Mouse (Mus musculus): ENCODE measurements around the gene Cenps. TPM values are rescaled to one million over a fixed set of nuclear protein-coding genes. Genes with fewer than 3 reads are reported as not detected.

Gene Cenps
- 1 to 10 TPM; 7.2 to 9.6 TPM for polyA plus RNA-seq (2017; shearing (Covaris generic))

DNA sequence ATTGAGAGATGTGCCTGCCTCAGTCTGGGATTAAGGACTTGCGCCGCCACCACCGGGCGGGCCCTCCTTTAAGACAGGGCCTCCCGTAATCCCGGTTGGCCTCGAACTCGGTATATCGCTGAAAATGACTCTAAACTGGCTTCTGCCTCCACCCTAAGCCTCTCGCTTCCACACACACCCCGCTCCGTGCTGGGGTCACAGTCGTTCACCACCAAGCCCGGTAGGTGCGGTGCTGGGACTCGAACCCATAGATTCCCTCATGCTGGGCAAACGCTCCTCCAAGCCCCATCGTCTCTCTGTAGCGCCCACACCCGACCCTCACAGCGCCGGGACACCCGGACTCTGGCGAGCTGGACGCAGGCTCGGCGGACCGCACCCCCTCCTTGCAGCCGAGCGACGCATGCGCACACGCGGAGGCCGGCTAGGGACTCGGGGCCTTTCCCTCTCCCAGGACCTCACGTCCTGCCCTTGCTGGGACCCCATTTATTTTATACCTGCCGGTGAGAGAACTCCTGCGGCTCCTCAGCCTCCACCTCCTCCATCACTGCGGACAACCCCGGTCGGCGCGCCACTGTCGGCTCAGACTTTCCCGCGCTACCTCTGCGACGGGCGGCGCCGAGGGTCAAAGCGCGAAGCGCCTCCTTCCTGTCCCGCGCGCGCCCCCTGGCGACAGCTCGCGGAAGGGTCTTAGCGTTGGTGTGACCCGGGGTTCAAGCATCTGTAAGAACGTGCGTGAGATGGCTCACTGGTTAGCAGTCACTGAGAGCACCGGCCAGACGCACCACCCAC lies at the start of gene Cenps:
TSS of gene Cenps (minus strand) at position 648 of the 789 bp plus-strand sequence.

DNA sequence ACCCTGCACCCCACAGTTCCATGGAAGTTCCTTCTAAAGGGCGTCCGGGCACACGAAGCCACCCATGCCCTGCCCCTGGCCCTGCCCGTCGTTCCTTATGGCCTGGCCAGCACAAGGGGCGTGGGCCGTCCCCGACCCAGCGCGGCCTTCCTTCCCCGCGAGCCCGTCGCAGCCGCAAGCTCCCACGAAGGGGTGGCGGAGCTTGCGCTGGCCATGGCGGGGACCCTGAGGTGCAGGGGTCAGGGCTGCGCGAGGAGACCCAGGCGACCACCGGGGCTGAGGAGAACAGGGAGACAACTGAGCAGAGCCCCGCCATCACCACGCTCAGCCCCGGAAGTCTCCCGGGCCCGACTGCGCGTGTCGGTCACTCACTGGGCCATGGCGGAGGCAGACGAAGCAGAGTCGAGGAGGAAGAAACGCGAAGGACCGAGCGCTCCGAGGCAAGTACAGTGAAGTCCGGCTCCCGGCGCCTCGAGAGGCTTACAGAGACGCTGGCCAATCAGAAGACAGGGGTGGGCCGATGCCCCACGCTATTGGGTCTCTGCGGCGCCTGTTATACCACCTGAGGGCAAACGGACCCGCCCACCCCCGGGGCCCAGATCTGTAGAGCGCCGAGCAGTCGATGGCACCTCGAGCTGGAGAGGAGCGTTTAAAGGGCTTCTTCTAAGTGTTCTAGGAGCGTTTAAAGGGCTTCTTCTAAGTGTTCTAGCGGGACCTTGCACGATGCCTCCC lies 29.0 kb upstream of the Cenps start, which contains the start of gene Pgd:
TSS of gene Pgd (minus strand) at position 557 of the 732 bp plus-strand sequence.

DNA sequence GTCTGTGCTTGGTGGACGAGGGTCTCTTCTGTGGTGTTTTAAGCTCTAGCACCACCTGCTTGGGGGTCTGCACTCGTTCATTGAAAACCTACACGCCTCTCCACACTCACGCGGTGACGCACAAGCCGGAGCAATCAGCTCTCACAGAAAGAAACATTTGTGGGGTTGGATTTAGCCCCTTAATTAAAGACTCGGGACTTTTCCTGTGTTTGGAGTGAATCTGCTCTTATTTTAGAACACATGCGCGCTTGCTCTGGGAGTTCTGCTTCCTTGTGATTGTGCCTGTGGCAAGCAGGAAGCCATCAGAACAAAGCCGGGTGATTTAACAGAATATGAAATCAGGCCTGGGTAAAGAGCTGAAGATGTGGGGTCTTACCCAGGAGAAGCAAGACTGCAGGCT lies 10.8 kb downstream of the Cenps start, which contains the start of gene Cort:
TSS of gene Cort (minus strand) at position 101 of the 400 bp plus-strand sequence.

DNA sequence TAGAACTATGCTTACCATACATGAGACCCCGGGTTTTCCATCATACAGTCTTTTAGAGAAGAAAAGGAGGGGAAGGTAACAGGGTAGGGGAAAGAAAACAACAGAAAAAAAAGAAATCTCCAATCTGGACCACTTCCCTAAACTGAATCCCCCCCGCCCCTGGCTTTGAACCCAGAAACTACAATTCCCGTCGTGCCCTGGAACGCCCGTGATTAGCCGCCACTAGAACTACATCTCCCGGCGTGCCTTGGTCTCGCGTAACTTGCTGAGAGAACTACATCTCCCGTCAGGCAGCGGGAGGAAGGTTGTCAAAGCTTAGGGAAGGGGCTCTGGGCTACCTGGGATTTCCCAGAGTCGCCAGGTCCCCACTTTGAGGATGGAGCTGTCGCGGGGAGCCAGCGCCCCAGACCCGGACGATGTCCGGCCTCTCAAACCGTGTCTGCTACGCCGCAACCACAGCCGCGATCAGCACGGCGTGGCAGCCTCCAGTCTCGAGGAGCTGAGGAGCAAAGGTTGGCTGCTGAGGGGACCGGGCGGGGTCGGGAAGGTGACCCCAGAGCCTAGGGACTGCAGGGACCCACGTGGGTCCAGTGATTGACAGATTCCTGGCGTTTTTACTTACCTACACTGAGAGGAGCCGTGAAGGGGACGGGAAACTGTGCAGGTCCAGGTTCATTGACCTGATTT lies 33.4 kb downstream of the Cenps start, which contains the start of gene Dffa:
TSS of gene Dffa (plus strand) at position 272 of the 687 bp plus-strand sequence.

DNA sequence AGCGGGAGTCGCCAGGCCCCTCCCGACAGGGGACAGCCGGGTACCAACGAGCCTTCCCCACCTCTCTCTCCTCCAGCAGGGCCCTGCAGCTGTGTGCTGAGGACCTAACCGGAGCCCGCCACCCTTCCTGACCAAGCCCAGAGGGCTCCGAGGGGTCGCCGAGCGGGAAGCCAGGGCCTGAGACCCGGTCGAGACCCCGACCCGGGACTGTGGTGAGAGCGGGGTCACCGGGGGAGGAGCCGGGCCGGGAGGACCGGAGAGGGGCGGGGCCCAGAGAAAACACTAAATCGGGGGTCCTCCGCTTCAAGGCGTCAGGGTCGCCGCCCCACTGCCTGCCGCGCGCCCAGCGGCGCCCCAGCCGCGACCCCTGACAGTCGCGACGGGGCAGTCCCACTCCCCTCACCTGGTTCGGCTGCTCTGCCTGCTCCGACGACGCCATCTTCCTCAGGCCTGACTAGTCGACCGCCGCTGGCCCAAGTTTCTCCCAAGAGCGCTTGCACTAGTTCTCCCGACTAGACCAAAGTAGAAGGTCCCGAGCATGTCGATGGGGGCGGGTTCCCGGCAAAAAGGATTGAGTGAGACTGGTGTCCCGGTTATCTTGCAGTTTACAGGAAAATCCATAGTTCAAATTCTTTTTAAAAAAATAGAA lies 37.9 kb downstream of the Cenps start, which contains the start of gene Pex14:
TSS of gene Pex14 (minus strand) at position 508 of the 649 bp plus-strand sequence.

Other genes starting within 250 kb of the Cenps start
- gene Pex14, start 37.8 kb downstream of the Cenps start, polyA plus RNA-seq (2017; shearing (Covaris generic)): 10 to 100 TPM; 24.2 to 29.7 TPM
- 10 to 100 TPM; 33.3 to 34.9 TPM for gene Dffa, start 33.5 kb downstream of the Cenps start, polyA plus RNA-seq (2017; shearing (Covaris generic))
- not detected for gene Cort, start 10.9 kb downstream of the Cenps start, polyA plus RNA-seq (2017; shearing (Covaris generic))
- gene Pgd, start 29.1 kb upstream of the Cenps start, polyA plus RNA-seq (2017; shearing (Covaris generic)): 10 to 100 TPM; 69.3 to 78.5 TPM
- 10 to 100 TPM; 20.1 to 28.2 TPM for gene Kif1b, start 170.1 kb upstream of the Cenps start, polyA plus RNA-seq (2017; shearing (Covaris generic))

All from activated CD4-positive, CD25-positive, alpha-beta regulatory T cell (primary cell).